Mouse (Mus musculus): Measurements from ENCODE around the gene Myof. TPM values are rescaled to one million over a fixed set of nuclear protein-coding genes. Genes with fewer than 3 reads are reported as not detected.
A peak's percentile ranks its signal among the peaks of the same experiment; 100 is the strongest.

Myof gene
- polyA plus RNA-seq, 1 experiment from 2014 or later, result 4.0 TPM

- H3K27ac ChIP-seq (replicated peaks), result no peak overlapping the region
- no peak for DNase-seq (ENCODE audit: low spot score)
- no peaks in the 10 kb centered on the region for H3K27me3 ChIP-seq (replicated peaks; ENCODE audit: low read depth, poor library complexity, severe bottlenecking)
- peaks cover 17% of the 10 kb centered on the region for H3K4me1 ChIP-seq
- no peaks in the 10 kb centered on the region for H3K9me3 ChIP-seq
- 76% methylated on average over 4 of the region's 4 CpGs for WGBS
- H3K36me3 ChIP-seq (replicated peaks), result no peaks in the 10 kb centered on the region
- H3K4me3 ChIP-seq, result no peak overlapping the region
Observed at GRCm38 (mm10) chr19:38022710-38023109, 20.7 kb downstream of the Myof start.

- WGBS, result 72% methylated on average over 1 of the region's 1 CpGs
- Histone ChIP-seq H3K9me3 (no peaks in the 10 kb centered on the region), H3K36me3 (replicated peaks) (no peaks in the 10 kb centered on the region), H3K27ac (replicated peaks) (no peak overlapping the region; the same call in 1 of the 2 replicates), H3K4me1 (peaks cover 7% of the 10 kb centered on the region), H3K4me3 (no peak overlapping the region), H3K27me3 (replicated peaks; ENCODE audit: low read depth, poor library complexity, severe bottlenecking) (no peaks in the 10 kb centered on the region)
- DNase-seq (ENCODE audit: low spot score), result no peak
Observed at GRCm38 (mm10) chr19:38015873-38016254, 27.5 kb downstream of the Myof start.

- Histone ChIP-seq H3K27ac (replicated peaks) (no peak overlapping the region; the same call in 1 of the 2 replicates), H3K4me3 (no peak overlapping the region), H3K4me1 (peaks cover 7% of the 10 kb centered on the region), H3K27me3 (replicated peaks; ENCODE audit: low read depth, poor library complexity, severe bottlenecking) (no peaks in the 10 kb centered on the region), H3K36me3 (replicated peaks) (no peaks in the 10 kb centered on the region), H3K9me3 (no peaks in the 10 kb centered on the region)
- WGBS, result 3% methylated on average over 1 of the region's 1 CpGs
- peak; percentile 59 for DNase-seq (ENCODE audit: low spot score)
Observed at GRCm38 (mm10) chr19:38015180-38015872, 28.1 kb downstream of the Myof start.

GRCm38 (mm10) chr19:38014443-38014842, 28.9 kb downstream of the Myof start:
- Histone ChIP-seq H3K27ac (replicated peaks) (no peak overlapping the region), H3K36me3 (replicated peaks) (no peaks in the 10 kb centered on the region), H3K9me3 (no peaks in the 10 kb centered on the region), H3K4me1 (peaks cover 7% of the 10 kb centered on the region), H3K27me3 (replicated peaks; ENCODE audit: low read depth, poor library complexity, severe bottlenecking) (no peaks in the 10 kb centered on the region), H3K4me3 (no peak overlapping the region)
- WGBS, result 91% methylated on average over 5 of the region's 5 CpGs
- DNase-seq (ENCODE audit: low spot score), result no peak

GRCm38 (mm10) chr19:38011379-38011778, 32.0 kb downstream of the Myof start:
- Histone ChIP-seq H3K27me3 (replicated peaks; ENCODE audit: low read depth, poor library complexity, severe bottlenecking) (no peaks in the 10 kb centered on the region), H3K9me3 (no peaks in the 10 kb centered on the region), H3K4me3 (no peak overlapping the region), H3K4me1 (peaks cover 7% of the 10 kb centered on the region), H3K36me3 (replicated peaks) (no peaks in the 10 kb centered on the region), H3K27ac (replicated peaks) (no peak overlapping the region)
- no peak for DNase-seq (ENCODE audit: low spot score)
- 74% methylated on average over 1 of the region's 1 CpGs for WGBS

GRCm38 (mm10) chr19:38004809-38005380, 38.5 kb downstream of the Myof start:
- Histone ChIP-seq H3K4me3 (no peak overlapping the region), H3K9me3 (no peaks in the 10 kb centered on the region), H3K27me3 (replicated peaks; ENCODE audit: low read depth, poor library complexity, severe bottlenecking) (no peaks in the 10 kb centered on the region), H3K4me1 (peaks cover 12% of the 10 kb centered on the region), H3K27ac (replicated peaks) (no peak overlapping the region; the same call in 1 of the 2 replicates), H3K36me3 (replicated peaks) (no peaks in the 10 kb centered on the region)
- 86% methylated on average over 8 of the region's 8 CpGs for WGBS
- DNase-seq (ENCODE audit: low spot score), result no peak

- Histone ChIP-seq H3K4me3 (no peak overlapping the region), H3K9me3 (no peaks in the 10 kb centered on the region), H3K27ac (replicated peaks) (no peak overlapping the region; the same call in 1 of the 2 replicates), H3K36me3 (replicated peaks) (no peaks in the 10 kb centered on the region), H3K27me3 (replicated peaks; ENCODE audit: low read depth, poor library complexity, severe bottlenecking) (no peaks in the 10 kb centered on the region), H3K4me1 (peaks cover 12% of the 10 kb centered on the region)
- peak; percentile 25 for DNase-seq (ENCODE audit: low spot score)
- WGBS, result 77% methylated on average over 24 of the region's 24 CpGs
Observed at GRCm38 (mm10) chr19:38003671-38004521, 39.5 kb downstream of the Myof start.

- Histone ChIP-seq H3K4me3 (no peak overlapping the region), H3K27me3 (replicated peaks; ENCODE audit: low read depth, poor library complexity, severe bottlenecking) (no peaks in the 10 kb centered on the region), H3K27ac (replicated peaks) (no peak overlapping the region), H3K9me3 (no peaks in the 10 kb centered on the region), H3K4me1 (peaks cover 12% of the 10 kb centered on the region), H3K36me3 (replicated peaks) (no peaks in the 10 kb centered on the region)
- WGBS, result 80% methylated on average over 4 of the region's 4 CpGs
- DNase-seq (ENCODE audit: low spot score), result no peak
Observed at GRCm38 (mm10) chr19:38002816-38003215, 40.6 kb downstream of the Myof start.

GRCm38 (mm10) chr19:38000990-38001389, 42.4 kb downstream of the Myof start:
- Histone ChIP-seq H3K27ac (replicated peaks) (no peak overlapping the region), H3K4me1 (peaks cover 16% of the 10 kb centered on the region), H3K9me3 (no peaks in the 10 kb centered on the region), H3K36me3 (replicated peaks) (no peaks in the 10 kb centered on the region), H3K4me3 (no peak overlapping the region), H3K27me3 (replicated peaks; ENCODE audit: low read depth, poor library complexity, severe bottlenecking) (no peaks in the 10 kb centered on the region)
- WGBS, result 89% methylated on average over 4 of the region's 4 CpGs
- no peak for DNase-seq (ENCODE audit: low spot score)

GRCm38 (mm10) chr19:37999941-38000340, 43.4 kb downstream of the Myof start:
- H3K27me3 ChIP-seq (replicated peaks; ENCODE audit: low read depth, poor library complexity, severe bottlenecking), result no peaks in the 10 kb centered on the region
- WGBS, result 91% methylated on average over 2 of the region's 2 CpGs

GRCm38 (mm10) chr19:37994301-37994700, 49.1 kb downstream of the Myof start:
- Histone ChIP-seq H3K36me3 (replicated peaks) (no peaks in the 10 kb centered on the region), H3K27me3 (replicated peaks; ENCODE audit: low read depth, poor library complexity, severe bottlenecking) (no peaks in the 10 kb centered on the region), H3K4me1 (peaks cover 4% of the 10 kb centered on the region; the same call in 1 of the 2 replicates), H3K27ac (replicated peaks) (no peak overlapping the region), H3K9me3 (no peaks in the 10 kb centered on the region), H3K4me3 (no peak overlapping the region)
- WGBS, result 85% methylated on average over 3 of the region's 3 CpGs
- no peak for DNase-seq (ENCODE audit: low spot score)

More at GRCm38 (mm10) chr19:37999941-38000340, 43.4 kb downstream of the Myof start:
- no peaks in the 10 kb centered on the region for H3K9me3 ChIP-seq
- no peaks in the 10 kb centered on the region for H3K36me3 ChIP-seq (replicated peaks)
- peaks cover 16% of the 10 kb centered on the region for H3K4me1 ChIP-seq
- no peak overlapping the region for H3K4me3 ChIP-seq
- no peak overlapping the region for H3K27ac ChIP-seq (replicated peaks)
- DNase-seq (ENCODE audit: low spot score), result no peak

GRCm38 (mm10) chr19:37992184-37992554, 51.2 kb downstream of the Myof start:
- no peaks in the 10 kb centered on the region for H3K36me3 ChIP-seq (replicated peaks)
- H3K9me3 ChIP-seq, result no peaks in the 10 kb centered on the region
- H3K4me1 ChIP-seq, result peaks cover 4% of the 10 kb centered on the region; the same call in 1 of the 2 replicates
- H3K27ac ChIP-seq (replicated peaks), result no peak overlapping the region
- DNase-seq (ENCODE audit: low spot score), result no peak
- no peak overlapping the region for H3K4me3 ChIP-seq
- no peaks in the 10 kb centered on the region for H3K27me3 ChIP-seq (replicated peaks; ENCODE audit: low read depth, poor library complexity, severe bottlenecking)
- 80% methylated on average over 2 of the region's 2 CpGs for WGBS
